Mouse (Mus musculus) neural tube, embryonic 11.5 days (tissue): ENCODE measurements at regions not wholly inside any gene's neighbourhood (a gene's known extent, or its start where the extent isn't known, plus 50 kb on each side); places are given as distances from the start of the nearest gene placed in this dataset.

Experiments used
- ATAC-seq: fragments of 200-750 bp; cut with Nextera tagmentation; 2 replicates; pipeline ENCODE4 v1.8.0; 2017; ENCODE audit warnings: moderate number of reproducible peaks, mild to moderate bottlenecking, moderate TSS enrichment, moderate library complexity; ENCODE audit not compliant: insufficient read depth, low FRiP score, low TSS enrichment
- DNase-seq: peaks from one replicate; pipeline ENCODE4 v3.0.0-alpha.2; 2015; ENCODE audit warnings: low spot score
- H3K27ac ChIP-seq: fragments of 300-500 bp; sonication (generic); 2 replicates; pipeline ENCODE4 v1.5.1; 2014; ENCODE audit warnings: low read depth, mild to moderate bottlenecking, low read length
- H3K27me3 ChIP-seq: fragments of 300-500 bp; sonication (generic); 2 replicates; pipeline ENCODE4 v1.6.1; 2014; ENCODE audit warnings: mild to moderate bottlenecking, low read length, mixed read lengths; ENCODE audit not compliant: control insufficient read depth, insufficient read depth
- H3K36me3 ChIP-seq: fragments of 300-500 bp; sonication (generic); 2 replicates; pipeline ENCODE4 v1.6.1; 2014; ENCODE audit warnings: mild to moderate bottlenecking, low read length, moderate library complexity, mixed read lengths; ENCODE audit not compliant: control insufficient read depth, insufficient read depth
- H3K4me1 ChIP-seq: fragments of 300-500 bp; sonication (generic); 2 replicates; pipeline ENCODE4 v1.6.1; 2014; ENCODE audit warnings: low read length, mixed read lengths; ENCODE audit not compliant: control insufficient read depth, insufficient read depth
- H3K4me2 ChIP-seq: fragments of 300-500 bp; sonication (generic); 2 replicates; pipeline ENCODE4 v1.6.1; 2014; ENCODE audit warnings: low read depth, mild to moderate bottlenecking, moderate library complexity
- H3K4me3 ChIP-seq: fragments of 300-500 bp; sonication (generic); 2 replicates; pipeline ENCODE4 v1.5.1; 2014; ENCODE audit warnings: low read depth, low read length
- H3K9ac ChIP-seq: fragments of 300-500 bp; sonication (generic); 2 replicates; pipeline ENCODE4 v1.6.1; 2014; ENCODE audit warnings: mild to moderate bottlenecking, low read length
- H3K9me3 ChIP-seq: fragments of 300-500 bp; sonication (generic); 2 replicates; pipeline ENCODE4 v1.6.1; 2016; ENCODE audit warnings: low read length; ENCODE audit not compliant: control insufficient read depth
- WGBS: fragments of 180-500 bp; shearing (Covaris S2); extraction: QIAGEN DNeasy Blood & Tissue Kit; methylation state at CpG from one replicate; pipeline ENCODE4 v1.1.7; 2014; 5-methylcytosine and 5-hydroxymethylcytosine counted together

DNA sequence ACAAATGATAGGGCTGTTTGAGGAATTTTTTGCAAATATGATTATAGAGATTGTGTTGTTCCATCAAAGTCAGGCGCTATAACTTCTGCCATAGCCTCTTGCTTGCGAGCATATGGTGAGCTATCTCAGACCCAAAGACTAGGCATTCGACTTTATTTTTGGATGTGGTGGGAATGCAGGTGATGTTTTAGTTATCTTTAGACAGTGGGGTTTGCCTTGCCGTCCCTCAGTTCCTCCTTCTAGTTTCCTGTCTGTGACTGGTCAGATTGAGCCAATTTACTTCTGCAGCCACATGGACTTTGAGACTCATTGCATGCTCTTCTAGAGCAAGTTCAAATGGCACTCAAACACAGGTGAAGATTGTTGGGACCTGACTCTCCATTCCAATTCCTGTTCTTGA lies 193.0 kb upstream of the Il12b start:
- Histone ChIP-seq H3K9me3 (no peaks in the 10 kb centered on the region), H3K9ac (no peak overlapping the region), H3K27me3 (no peaks in the 10 kb centered on the region), H3K4me3 (no peak overlapping the region), H3K36me3 (no peaks in the 10 kb centered on the region), H3K27ac (no peak overlapping the region), H3K4me2 (no peak overlapping the region), H3K4me1 (no peaks in the 10 kb centered on the region)
- 96% methylated on average over 4 of the region's 4 CpGs for WGBS
- no peak for ATAC-seq
- no peak for DNase-seq

GRCm38 (mm10) chr11:44211871-44212441 lies 187.9 kb upstream of the Il12b start:
- no peaks in the 10 kb centered on the region for H3K4me1 ChIP-seq
- no peak overlapping the region for H3K9ac ChIP-seq
- no peak overlapping the region for H3K27ac ChIP-seq
- no peaks in the 10 kb centered on the region for H3K36me3 ChIP-seq
- no peak overlapping the region for H3K4me3 ChIP-seq
- H3K9me3 ChIP-seq, result no peaks in the 10 kb centered on the region
- DNase-seq (peak; percentile 24), ATAC-seq (peak; percentile 68; the same call in 1 of the 2 replicates)
- H3K4me2 ChIP-seq, result no peak overlapping the region
- no peaks in the 10 kb centered on the region for H3K27me3 ChIP-seq
- WGBS, result 61% methylated on average over 9 of the region's 9 CpGs

DNA sequence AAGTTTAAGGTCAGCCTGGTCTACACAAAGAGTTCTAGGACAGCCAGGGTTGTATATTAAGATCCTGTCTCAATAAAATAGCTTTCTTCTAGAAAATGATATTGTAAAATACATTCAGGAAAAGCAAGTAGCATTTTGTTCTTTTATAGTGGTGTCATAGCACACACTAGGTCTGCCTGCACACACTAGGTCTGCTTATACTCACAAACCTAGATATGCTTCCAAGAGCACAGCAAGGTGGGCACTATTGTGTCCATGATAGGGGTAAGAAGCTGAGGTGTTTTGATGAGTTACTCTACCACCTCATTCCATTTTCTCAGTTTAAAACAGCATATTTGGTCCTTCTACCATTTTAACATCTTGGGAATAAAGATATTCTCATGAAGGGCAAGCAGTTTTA lies 185.8 kb upstream of the Il12b start:
- Histone ChIP-seq H3K4me3 (no peak overlapping the region), H3K9ac (no peak overlapping the region), H3K27me3 (no peaks in the 10 kb centered on the region), H3K27ac (no peak overlapping the region), H3K9me3 (no peaks in the 10 kb centered on the region), H3K4me1 (no peaks in the 10 kb centered on the region), H3K36me3 (no peaks in the 10 kb centered on the region), H3K4me2 (no peak overlapping the region)
- ATAC-seq (no peak), DNase-seq (no peak)

- Histone ChIP-seq H3K4me2 (no peak overlapping the region), H3K4me3 (no peak overlapping the region), H3K4me1 (no peaks in the 10 kb centered on the region), H3K27ac (no peak overlapping the region), H3K27me3 (no peaks in the 10 kb centered on the region), H3K9me3 (no peaks in the 10 kb centered on the region), H3K9ac (no peak overlapping the region), H3K36me3 (no peaks in the 10 kb centered on the region)
- ATAC-seq, result no peak
- 88% methylated on average over 3 of the region's 3 CpGs for WGBS
- DNase-seq, result no peak
Measured at GRCm38 (mm10) chr11:44216346-44216745, 183.5 kb upstream of the Il12b start.

GRCm38 (mm10) chr11:44219971-44220370 lies 179.9 kb upstream of the Il12b start:
- no peaks in the 10 kb centered on the region for H3K36me3 ChIP-seq
- H3K9me3 ChIP-seq, result no peaks in the 10 kb centered on the region
- H3K4me3 ChIP-seq, result no peak overlapping the region
- ATAC-seq (no peak), DNase-seq (no peak)
- H3K27me3 ChIP-seq, result no peaks in the 10 kb centered on the region
- H3K27ac ChIP-seq, result no peak overlapping the region
- WGBS, result 70% methylated on average over 3 of the region's 3 CpGs
- no peak overlapping the region for H3K4me2 ChIP-seq
- no peaks in the 10 kb centered on the region for H3K4me1 ChIP-seq
- no peak overlapping the region for H3K9ac ChIP-seq

DNA sequence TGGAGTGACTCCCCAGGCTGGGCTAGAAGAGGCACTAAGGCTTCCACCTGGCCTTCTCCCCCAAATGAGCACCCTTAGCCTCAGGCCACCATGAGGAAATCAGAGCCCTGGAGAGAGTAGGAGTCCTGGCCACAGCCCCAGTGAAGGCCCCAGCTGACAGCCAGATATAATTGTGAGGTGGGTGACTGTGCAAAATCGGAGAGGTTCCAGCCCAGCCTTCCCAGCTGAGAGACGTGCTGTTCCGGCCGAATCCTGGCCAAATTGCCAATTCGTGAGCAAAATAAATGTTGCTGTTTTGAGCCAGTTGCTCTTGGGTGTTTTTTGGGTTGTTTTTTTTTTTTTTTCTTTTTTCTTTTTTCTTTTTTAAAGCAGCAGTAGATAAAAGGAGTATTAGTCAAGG lies 169.9 kb upstream of the Il12b start:
- no peak for ATAC-seq

DNA sequence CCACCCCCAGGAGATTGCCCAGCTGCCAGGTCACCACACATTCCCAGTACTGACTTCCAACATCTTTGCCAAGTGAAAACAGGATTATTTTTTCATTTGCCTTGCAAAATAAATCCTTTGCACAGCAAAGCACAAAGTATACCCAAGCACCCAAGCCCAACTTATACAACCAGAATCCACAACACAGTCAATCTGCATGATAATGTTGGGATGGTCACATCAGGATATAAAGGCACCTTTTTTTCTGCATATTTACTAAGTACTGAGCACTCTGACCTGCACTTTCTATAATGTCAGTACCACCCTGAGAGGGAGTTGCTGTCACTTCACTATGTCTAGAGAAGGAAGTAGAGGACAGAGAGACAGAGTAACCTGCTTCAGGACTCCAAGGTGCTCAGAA lies 164.4 kb upstream of the Il12b start:
- Histone ChIP-seq H3K4me2 (no peak overlapping the region), H3K4me3 (no peak overlapping the region), H3K9ac (no peak overlapping the region), H3K4me1 (no peaks in the 10 kb centered on the region), H3K9me3 (no peaks in the 10 kb centered on the region), H3K27ac (no peak overlapping the region), H3K36me3 (no peaks in the 10 kb centered on the region), H3K27me3 (no peaks in the 10 kb centered on the region)
- DNase-seq (no peak), ATAC-seq (no peak)

More for the DNA sequence above, 169.9 kb upstream of the Il12b start:
- no peak overlapping the region for H3K9ac ChIP-seq
- H3K9me3 ChIP-seq, result no peaks in the 10 kb centered on the region
- no peaks in the 10 kb centered on the region for H3K36me3 ChIP-seq
- no peak overlapping the region for H3K27ac ChIP-seq
- H3K4me2 ChIP-seq, result no peak overlapping the region
- no peaks in the 10 kb centered on the region for H3K27me3 ChIP-seq
- no peak overlapping the region for H3K4me3 ChIP-seq
- H3K4me1 ChIP-seq, result no peaks in the 10 kb centered on the region
- 87% methylated on average over 5 of the region's 5 CpGs for WGBS
- no peak for DNase-seq

GRCm38 (mm10) chr11:44238051-44238450 lies 161.8 kb upstream of the Il12b start:
- ATAC-seq (no peak), DNase-seq (no peak)
- no peak overlapping the region for H3K9ac ChIP-seq
- H3K4me3 ChIP-seq, result no peak overlapping the region
- H3K4me2 ChIP-seq, result no peak overlapping the region
- no peaks in the 10 kb centered on the region for H3K36me3 ChIP-seq
- 91% methylated on average over 4 of the region's 4 CpGs for WGBS
- H3K4me1 ChIP-seq, result no peaks in the 10 kb centered on the region
- no peaks in the 10 kb centered on the region for H3K27me3 ChIP-seq
- no peaks in the 10 kb centered on the region for H3K9me3 ChIP-seq
- H3K27ac ChIP-seq, result no peak overlapping the region

DNA sequence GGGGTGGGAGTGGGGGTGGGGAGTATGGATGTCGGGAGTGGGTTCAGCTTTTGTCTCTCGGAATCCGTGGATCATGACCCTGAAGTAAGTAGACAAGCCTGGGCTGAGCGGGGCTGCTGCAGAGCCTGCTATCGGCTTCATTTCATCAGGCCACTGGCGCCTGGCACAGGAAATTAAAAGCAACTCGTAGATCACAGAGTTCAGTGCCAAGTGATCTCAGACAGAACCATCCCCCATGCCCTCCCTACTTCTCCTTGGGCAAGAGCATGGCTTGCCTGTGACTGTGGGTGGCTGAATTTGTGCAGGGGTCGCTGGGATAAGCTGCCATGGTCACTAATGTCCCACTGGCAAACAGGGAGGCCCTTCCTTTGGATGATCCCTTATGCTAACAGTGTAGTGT lies 161.3 kb upstream of the Il12b start:
- ATAC-seq (no peak), DNase-seq (no peak)
- H3K36me3 ChIP-seq, result no peaks in the 10 kb centered on the region
- H3K9ac ChIP-seq, result no peak overlapping the region
- no peaks in the 10 kb centered on the region for H3K4me1 ChIP-seq
- H3K4me3 ChIP-seq, result no peak overlapping the region
- H3K27me3 ChIP-seq, result no peaks in the 10 kb centered on the region
- H3K4me2 ChIP-seq, result no peak overlapping the region
- WGBS, result 84% methylated on average over 8 of the region's 8 CpGs
- H3K27ac ChIP-seq, result no peak overlapping the region
- H3K9me3 ChIP-seq, result no peaks in the 10 kb centered on the region
